Mouse (Mus musculus) CD4-positive helper T cell, adult 2 months (primary cell): ENCODE data around the gene Chrna1.
"Not testable (repeated sequence)": the region's sequence is repeated elsewhere in the genome, so short reads cannot be mapped to it uniquely, and the experiment has no call there.

Experiments used
- DNase-seq: peaks from one replicate; pipeline ENCODE4 v3.0.0-alpha.2; 2012; ENCODE audit warnings: low read depth, missing footprints, low spot score

The Chrna1 gene

DNA sequence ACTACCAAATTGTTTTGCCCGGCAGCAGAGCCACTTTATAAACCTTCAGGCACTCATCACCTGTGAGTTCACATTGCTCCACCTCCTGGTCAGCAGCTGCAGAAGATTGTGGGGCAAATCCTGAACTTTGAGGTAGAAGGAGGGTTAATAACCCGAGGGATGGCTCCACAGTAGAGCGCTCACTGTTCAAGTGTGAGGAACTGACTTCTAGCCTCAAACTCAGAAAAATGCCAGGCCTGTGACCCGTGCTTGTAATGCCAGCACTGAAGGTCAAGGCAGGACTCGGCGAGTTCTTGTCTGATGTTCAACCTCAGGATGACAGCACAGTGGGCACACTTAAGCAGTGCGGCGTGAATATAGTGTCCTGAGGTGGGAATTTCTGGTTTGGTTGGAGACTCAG lies 22.2 kb downstream of the Chrna1 start:
- DNase-seq, result no peak

DNA sequence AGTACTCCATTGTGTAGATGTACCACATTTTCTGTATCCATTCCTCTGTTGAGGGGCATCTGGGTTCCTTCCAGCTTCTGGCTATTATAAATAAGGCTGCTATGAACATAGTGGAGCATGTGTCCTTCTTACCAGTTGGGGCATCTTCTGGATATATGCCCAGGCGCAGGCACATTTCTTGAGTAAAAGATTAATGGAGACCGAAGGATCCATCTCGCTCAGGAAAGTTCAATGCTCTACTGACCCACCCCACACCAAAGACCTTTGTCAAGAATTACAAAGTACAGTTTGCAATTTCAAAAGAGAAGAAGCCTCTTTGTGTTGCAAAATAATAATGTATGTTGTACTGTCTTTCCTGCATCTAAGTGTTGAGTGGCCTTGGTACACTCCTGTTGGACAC lies 23.1 kb downstream of the Chrna1 start:
- DNase-seq, result not testable (repeated sequence)

DNA sequence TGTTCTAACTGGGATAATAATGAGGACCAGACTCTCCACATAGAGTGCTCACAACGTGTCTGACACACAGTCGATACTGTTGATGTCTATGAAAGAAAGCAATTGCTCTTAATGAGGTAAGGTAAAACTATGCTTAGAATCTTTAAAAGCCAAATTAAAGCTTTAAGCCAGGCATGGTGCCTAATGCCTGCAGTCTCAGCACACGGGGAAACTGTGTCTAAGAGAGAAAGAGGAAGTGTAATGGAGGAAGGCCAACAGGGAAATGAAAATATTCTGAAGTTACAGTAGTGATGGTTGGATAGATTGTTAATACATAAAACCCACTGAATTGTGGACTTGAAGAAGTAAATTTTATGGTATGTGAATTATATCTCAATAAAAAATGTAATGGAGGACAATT lies 25.7 kb downstream of the Chrna1 start:
- no peak for DNase-seq

DNA sequence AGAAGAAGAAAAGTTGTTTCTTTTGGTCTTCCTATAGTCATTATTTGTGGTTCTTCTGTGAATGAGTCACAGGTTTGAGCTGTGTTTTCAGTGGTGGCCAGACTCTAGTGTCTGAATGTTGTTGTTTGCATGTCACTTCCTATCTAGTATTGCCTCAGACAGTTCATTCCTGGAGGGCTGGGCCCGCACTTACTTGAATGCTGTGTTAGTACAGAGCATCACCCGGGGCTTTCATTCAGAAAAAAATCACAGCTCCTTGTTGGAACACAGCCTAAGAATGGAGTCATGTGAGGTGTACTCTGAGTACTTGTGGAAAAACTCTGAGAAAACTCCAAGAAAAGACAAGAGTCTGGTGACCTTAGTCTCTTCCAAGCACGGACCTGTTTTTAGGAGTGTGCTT lies 27.2 kb downstream of the Chrna1 start:
- no peak for DNase-seq

DNA sequence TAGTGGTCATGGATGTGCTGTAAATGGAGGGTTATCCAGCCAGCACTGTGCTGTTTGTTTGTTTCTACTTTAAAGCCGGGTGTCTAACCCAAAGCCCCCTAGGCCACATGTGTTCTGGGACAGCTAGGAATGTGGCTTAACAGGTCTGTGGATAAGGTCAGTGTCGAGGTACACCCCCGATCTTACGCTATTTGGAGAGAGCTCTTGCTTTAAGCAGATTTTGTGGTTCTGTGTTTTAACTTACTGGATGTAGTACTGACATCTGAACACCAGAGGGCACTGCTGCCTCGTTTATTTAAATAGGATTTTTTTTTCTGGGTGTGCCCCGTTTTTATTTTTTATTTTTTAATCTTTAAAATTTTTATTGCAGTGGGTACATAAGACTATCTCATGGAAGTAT lies 29.4 kb downstream of the Chrna1 start:
- DNase-seq, result peak; percentile 64

DNA sequence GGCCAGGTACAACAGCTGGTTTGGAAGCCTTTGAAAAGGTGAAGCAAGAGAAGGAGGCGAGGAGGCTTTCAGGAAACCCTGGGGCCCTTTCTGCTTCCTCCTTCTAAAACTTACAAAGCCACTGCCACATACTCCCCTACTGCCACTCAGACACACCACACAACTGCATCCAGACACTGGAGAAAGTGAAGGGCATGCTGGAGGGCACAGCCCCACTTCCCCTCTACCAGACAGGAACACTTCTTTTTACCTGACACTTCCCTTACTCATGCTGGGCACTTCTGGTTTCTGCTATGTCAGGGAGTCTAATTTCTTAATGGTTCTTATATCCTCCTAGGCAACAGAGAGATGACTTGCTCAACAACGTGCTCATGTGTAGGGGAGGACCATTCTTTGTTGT lies 31.6 kb downstream of the Chrna1 start:
- peak; percentile 17 for DNase-seq

DNA sequence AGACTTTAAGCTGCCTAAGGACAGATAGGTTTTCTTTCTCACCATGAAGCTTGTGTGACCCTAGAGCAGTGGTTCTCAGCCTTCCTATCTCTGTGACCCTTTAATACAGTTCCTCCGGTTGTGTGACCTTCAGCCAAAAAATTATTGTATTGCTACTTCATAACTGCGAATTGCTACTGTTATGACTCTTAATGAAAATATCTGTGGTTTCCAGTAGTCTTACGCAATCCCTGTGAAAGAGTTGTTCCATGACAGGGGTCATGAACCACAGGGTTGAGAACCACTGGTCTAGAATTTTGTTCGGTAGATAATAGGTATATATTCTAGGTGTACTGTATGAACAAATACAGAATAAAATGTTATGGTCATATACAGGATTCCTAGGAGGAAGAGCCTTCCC lies 32.9 kb downstream of the Chrna1 start:
- DNase-seq, result peak; percentile 39

DNA sequence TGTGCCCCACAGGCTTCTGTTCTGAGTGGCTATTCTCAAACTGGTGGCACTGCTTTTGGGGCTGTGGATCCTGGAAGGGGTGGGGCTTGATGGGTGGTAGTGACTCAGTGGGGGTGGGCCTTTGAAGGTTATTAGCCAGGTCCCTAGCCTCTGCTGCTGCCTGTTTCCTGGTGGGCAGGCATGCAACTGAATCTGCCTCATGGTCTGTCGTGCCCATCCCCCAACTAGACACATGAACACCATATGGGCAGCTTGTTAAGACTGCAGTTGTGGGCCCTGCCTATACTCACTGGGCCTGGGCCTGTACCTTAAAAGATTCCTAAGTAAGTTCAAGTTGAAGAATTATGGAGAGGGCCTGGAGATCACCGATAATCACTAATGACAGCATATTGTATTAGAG lies 34.6 kb downstream of the Chrna1 start:
- no peak for DNase-seq

DNA sequence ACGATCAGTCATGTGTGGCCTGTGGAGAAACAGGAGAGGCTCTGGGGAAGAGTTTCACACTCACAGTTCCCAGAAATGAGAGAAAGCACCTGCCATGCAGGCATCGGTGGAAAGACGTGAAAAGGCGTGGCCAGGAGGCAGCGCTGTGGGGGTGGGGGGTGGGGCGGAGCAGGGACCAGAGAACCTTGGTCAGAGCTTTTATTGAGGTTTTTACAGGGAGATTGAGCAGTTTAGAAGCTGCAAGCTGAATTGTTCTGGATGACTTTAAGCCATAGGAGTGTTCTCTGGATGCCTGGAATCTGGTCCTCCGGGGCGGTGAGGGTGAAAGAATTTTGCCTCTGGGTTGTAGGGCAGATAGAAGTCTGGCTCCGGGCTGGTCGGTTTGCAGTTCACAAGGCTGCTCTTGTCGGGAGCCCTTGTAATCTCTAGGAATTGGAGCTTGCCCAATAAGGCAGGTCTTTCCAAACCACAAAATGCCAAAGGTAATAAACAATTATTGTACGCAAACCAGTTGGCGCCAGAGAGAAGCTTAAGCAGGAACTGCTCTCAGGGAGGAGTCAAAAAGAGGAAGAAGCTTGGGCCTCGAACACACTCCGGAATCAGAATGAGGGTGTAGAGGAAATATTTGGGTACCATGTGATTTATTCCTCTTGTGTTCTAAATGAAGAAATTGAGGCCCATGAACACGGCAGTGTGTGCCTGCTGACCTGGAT lies 39.5 kb downstream of the Chrna1 start:
- peak; percentile 42 for DNase-seq

DNA sequence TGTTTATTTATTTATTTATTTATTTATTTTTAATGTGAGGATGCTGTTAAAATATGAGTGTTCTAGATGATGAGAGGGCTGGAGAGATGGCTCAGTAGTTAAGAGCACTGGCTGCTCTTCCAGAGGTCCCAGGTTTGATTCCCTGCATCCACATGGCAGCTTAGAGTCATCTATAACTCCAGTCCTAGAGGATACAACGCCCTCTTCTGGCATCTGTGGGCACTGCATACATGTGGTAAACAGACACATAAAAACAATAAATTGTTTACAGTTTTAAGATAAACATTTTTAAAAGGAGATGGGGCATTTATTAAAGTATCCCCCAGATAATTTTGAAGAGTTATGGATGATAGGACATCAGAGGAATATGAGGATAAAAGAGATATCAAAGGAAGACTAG lies 40.4 kb downstream of the Chrna1 start:
- peak; percentile 17 for DNase-seq

DNA sequence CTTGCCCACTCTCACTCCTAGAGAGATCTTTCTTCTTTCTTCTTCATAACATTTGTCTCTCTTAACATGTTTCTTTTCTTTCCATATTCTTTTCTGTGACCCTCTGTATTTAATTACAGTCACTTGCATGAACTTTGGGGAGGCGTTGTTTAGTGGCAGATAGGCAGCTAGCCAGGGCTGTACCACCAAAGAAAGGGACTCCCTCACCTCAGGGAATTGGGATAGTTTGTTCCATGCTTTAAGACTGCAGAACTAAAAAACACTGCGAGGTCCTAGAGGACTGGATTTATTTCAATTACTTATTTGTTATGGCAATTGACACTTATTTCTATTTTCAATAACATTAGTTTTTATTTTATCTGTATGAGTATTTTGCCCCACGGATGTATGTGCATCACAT lies 41.0 kb downstream of the Chrna1 start:
- no peak for DNase-seq

DNA sequence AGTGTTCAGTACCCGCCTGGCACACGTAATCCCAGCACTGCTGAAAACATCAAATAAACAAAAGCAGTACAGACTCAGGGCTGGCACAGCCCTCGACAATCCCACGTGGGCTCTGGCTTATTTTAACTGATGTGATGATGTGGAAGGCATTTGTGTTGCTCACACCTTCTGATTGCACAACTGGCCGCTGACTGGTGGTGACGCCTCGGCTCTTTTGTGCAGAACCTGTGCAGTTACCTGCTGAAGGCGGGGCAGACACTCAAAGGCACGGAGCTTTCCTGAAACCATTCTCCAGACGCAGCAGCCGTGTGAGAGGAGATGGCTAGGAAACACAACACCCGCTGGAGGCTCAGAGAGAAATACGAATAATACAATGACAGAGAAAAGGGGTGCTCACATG lies 41.5 kb downstream of the Chrna1 start:
- DNase-seq, result no peak

DNA sequence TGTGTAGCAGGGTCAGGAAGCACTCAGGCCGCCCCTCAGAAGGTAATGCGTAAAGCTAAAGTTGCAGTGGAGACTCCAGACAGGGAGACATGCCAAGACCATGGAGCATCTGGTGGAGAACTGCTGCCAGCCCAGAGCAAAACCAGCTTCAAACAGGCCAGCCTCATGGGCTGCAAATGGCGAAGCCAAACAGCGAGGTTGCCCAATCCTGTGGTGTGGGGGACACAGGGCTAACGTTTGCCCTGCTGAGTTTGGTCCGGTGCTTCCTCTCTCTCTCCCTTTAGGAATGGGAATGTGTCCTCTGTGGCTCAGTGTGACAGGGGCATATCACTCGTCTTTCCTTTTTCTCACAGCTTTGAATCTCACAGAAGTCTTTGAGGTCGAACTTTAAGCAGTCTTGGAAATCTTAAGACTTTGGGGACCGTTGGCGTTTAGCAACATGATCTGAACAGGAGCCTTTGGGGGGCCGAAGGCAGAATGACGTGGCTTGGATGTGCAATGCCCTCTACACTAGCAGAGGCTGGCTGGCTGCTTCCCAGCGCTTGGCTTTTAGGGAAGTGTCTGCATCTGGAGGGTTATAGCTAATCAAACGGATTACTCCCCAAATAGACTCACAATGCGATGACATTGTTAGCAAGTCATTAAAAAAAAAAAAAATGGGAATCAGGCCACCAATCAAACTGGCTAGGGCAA lies 43.9 kb downstream of the Chrna1 start:
- no peak for DNase-seq

DNA sequence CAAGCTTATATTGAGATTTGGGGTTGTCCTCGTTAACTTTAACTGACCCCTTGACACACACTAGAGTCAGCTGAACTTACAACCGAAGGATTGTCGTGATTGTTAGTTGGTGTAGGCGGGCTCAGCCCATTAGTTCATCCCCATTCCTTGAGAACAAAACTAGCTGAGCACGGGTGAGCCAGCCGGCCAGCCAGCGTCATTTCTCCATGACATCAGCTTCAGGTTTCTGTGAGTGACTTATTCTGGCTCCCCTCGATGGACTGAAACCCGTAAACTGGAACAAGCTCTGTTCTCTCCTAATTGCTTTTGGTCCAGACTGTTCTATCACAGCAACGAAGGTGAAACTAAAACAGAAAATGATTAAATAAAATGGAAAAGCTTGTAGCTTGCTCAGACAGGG lies 45.4 kb downstream of the Chrna1 start:
- DNase-seq, result no peak

DNA sequence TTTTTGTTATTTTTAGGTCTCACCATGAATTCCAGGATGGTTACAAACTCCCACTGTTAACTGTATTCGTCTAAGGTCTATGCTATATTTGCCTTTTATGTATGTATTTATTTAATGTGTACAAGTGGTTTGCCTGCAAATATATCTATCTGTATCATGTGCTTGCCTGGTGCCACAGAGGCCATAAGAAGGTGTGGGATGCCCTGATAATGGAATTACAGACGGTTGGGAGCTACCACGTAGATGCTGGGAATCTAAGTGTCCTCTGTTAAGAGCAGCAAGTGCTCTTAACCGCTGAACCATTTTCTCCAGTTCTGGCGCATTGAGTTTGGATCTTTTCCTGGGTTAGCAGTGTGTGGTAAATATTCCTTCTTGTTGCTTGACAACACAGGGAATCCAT lies 49.7 kb downstream of the Chrna1 start:
- no peak for DNase-seq

DNA sequence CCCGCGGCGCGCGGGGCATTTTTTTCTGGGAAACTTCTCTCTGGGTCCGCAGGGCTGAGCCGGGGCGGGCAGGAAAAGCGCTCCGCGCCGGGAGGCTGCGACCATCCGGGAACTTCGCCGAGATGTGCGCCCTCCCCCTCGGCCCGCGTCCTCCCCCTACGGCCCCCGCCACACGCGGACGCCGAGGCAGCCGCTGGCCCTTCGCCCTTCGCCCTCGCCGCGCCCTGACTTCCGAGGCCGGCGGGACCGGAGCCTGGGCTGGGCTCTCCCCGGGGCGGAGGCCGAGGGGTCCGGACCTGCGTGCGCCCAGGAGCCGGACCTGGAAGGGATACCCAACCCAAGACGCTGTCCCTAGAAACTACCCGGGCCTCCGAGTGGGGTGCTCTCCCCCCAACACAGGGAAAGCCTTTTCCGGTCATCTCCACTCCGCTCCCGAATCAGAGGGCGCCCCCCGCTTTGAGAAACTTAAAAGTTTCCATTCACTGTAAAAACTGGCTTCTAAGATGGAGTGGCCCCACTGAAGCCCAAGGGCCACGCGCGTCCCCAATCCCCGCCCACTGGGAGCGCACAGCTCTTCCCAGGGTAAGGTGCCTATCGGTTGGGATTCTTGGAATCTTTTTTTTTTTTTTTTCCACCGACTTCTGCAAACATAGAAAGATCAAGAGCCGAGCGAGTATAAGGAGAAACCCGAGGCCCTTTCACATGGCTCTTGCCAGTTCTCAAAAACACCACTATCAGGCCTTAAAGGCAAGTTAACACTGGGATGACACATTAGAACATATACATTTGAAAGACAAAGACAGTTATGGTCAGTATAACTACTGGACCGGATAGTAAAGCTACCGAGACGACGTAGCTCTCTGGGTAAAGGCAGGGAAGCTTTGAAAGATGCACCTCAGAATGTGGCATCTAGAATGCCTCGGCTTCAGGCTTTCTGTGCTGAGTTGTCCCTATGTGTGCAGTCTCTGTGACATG lies 50.5 kb downstream of the Chrna1 start, which contains the start of gene Wipf1:
Gene Wipf1 (minus strand): TSS at position 379 of the 975 bp plus-strand sequence.
- no peak for DNase-seq

DNA sequence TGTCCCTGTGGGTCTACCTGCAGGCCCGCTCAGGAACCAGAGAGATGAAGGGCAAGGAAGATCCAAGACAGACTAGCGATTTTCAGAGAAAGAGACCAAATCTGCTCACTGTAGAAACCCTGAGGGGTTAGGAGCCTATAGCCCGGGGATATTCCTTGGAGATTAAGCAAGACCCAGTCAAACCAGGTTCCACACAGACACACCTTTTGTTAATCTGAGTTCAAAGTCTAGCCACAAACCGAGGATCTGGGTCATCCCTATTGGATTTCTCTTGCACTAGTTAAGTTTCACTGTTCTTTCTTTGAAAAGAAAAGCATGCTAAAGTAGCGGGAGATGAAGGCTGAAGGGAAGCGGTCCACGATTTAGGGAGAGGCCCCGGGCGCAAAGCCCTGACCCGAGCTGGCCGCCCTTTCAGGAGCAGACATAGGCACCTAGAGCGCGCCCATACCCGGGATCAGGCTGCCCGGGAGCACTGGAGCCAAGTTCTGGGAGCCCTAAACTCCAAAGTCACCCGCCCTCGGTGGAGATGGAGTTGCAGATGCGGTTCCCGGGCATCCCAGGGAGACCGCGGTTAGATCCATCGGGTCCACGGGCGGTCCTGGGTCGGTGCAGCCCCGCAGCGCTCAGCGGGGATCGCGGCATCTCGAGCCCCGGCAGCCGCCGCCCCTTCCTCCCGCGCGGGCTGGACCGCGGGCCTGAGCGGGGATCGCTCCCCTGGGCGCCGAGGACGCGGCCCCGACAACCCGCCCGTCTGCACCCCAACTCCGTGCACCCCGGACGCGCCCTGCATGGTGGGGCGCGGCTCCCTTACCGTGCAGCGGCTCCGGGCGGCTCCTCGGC lies 51.4 kb downstream of the Chrna1 start:
- peak; percentile 31 for DNase-seq

DNA sequence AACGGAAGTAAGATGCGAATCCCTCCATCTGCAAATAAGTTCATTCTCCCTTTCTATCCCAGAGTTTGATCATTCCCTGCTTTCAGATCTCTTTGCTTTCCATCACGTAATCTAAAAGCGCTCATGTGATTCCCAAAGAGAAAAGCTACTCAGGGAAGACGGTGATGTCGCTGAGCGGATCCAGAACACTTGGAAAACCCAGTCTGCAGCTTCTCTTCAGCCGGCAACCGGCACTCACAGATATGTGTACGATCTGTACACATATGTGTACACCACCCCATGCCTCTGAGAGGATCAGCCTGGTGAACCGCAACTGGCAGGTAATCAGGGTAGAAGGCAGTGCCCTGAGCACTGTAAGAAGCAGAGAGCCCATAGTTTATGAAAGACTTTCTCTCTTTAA lies 52.2 kb downstream of the Chrna1 start:
- DNase-seq, result no peak

DNA sequence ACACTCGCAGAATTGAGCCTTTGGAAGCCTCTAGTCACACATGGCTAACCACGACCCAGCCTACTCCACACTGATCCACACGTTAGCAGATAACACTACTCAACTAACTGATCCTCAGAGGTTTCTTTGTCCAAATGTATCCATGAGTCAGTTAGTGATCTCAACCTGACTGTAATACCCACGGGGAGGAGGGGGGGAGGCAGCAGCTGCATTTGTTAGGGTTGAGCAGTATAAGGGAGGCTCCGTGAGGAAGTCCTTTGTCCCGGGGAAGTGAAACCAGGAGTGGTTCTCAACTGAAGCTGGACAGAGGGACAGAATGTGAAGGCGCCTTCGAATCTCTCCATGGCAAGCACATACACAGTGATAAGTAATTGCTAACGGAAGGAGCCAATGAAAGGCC lies 53.4 kb downstream of the Chrna1 start:
- DNase-seq, result no peak

DNA sequence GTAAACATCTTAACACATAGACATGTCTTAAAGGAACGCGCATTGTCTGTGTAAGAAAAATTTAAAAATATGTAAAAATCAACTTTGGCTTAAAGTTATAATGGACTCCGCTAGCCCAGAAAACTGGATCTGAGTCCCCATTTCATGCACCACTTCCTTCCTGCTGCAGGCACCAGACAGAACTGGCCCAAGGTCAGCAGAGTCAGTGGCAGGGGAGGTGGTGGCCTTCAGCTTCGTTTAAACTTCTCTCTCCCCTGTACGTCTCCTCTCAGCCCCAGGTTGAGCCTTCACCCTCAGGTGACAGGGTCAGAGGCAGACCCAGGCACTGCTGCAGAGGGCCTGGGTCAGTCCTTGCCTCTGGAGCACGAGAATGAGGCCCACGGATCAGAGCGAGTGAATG lies 57.2 kb downstream of the Chrna1 start:
- no peak for DNase-seq

DNA sequence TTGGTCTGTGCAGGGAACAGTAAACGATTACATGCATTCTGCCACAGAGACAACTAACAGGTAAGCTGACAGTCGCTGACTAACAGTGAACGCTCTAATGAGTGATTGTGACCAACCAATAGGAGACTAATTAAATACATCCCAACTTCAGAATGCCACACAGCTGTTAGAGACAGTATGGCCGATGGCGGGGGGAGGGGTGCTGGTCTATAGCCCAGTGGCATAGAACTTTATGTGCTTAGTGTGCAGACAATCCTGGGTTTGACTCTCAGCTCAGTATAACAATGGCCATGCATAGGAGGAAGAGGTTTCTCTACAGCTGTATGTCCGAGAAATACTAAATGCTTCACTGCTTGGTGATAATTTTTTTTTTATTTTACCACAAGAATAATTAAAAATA lies 57.8 kb downstream of the Chrna1 start:
- DNase-seq, result no peak
